Mouse (Mus musculus) monocyte, adult 2 months (primary cell): ENCODE data around the gene Tigd3.

Experiments
- DNase-seq, 2 experiments: peaks; one replicate each; pipeline ENCODE4 v3.0.0; 2022; ENCODE audit warnings: low spot score in 2 of 2, low read depth in 1 of 2

Tigd3 gene

GRCm38 (mm10) chr19:5847306-5847796, 46.6 kb downstream of the Tigd3 start:
- DNase-seq, result no peak

GRCm38 (mm10) chr19:5846557-5847305, 47.2 kb downstream of the Tigd3 start:
- peak; percentile 88 to 89 for DNase-seq

GRCm38 (mm10) chr19:5846154-5846553, 47.8 kb downstream of the Tigd3 start:
- DNase-seq, result peak in 1 of 2 experiments; percentile 34

- peak; percentile 94 to 96 for DNase-seq
Measured at GRCm38 (mm10) chr19:5845319-5846135, 48.4 kb downstream of the Tigd3 start.

- no peak for DNase-seq
Measured at GRCm38 (mm10) chr19:5844831-5845318, 49.1 kb downstream of the Tigd3 start.

- peak in 1 of 2 experiments; percentile 45 for DNase-seq
Measured at GRCm38 (mm10) chr19:5843781-5844691, 49.9 kb downstream of the Tigd3 start.

- DNase-seq, result peak in 1 of 2 experiments; percentile 73
Measured at GRCm38 (mm10) chr19:5842785-5843730, 50.9 kb downstream of the Tigd3 start.

GRCm38 (mm10) chr19:5841999-5842784, 51.8 kb downstream of the Tigd3 start:
- peak in 1 of 2 experiments; percentile 42 for DNase-seq

GRCm38 (mm10) chr19:5841389-5841946, 52.5 kb downstream of the Tigd3 start:
- peak in 1 of 2 experiments; percentile 69 for DNase-seq
